Mouse (Mus musculus) neural tube, embryonic 15.5 days (tissue): Measurements from ENCODE around the gene Cyp1b1. TPM values are rescaled to one million over a fixed set of nuclear protein-coding genes. Genes with fewer than 3 reads are reported as not detected.

Experiments used
- ATAC-seq: fragments of 200-750 bp; cut with Nextera tagmentation; 2 replicates; pipeline ENCODE4 v1.8.0; 2017; ENCODE audit warnings: mild to moderate bottlenecking, moderate TSS enrichment, moderate library complexity; ENCODE audit not compliant: low FRiP score
- H3K27ac ChIP-seq: fragments of 300-500 bp; sonication (generic); replicated peaks from 2 replicates; pipeline ENCODE4 v1.5.1; 2015; ENCODE audit warnings: mild to moderate bottlenecking, inconsistent platforms
- H3K27me3 ChIP-seq: fragments of 300-500 bp; sonication (generic); replicated peaks from 2 replicates; pipeline ENCODE4 v1.6.1; 2015; ENCODE audit warnings: inconsistent platforms
- H3K36me3 ChIP-seq: fragments of 300-500 bp; sonication (generic); 2 replicates; pipeline ENCODE4 v1.6.1; 2015; ENCODE audit warnings: inconsistent platforms
- H3K4me1 ChIP-seq: fragments of 300-500 bp; sonication (generic); 2 replicates; pipeline ENCODE4 v1.6.1; 2015; ENCODE audit warnings: inconsistent platforms
- H3K4me2 ChIP-seq: fragments of 300-500 bp; sonication (generic); 2 replicates; pipeline ENCODE4 v1.6.1; 2015; ENCODE audit warnings: inconsistent platforms, mild to moderate bottlenecking, moderate library complexity
- H3K4me3 ChIP-seq: fragments of 300-500 bp; sonication (generic); replicated peaks from 2 replicates; pipeline ENCODE4 v1.5.1; 2015; ENCODE audit warnings: mild to moderate bottlenecking, inconsistent platforms
- H3K9ac ChIP-seq: fragments of 300-500 bp; sonication (generic); replicated peaks from 2 replicates; pipeline ENCODE4 v1.6.1; 2015; ENCODE audit warnings: mild to moderate bottlenecking, inconsistent platforms
- H3K9me3 ChIP-seq: fragments of 300-500 bp; sonication (generic); replicated peaks from 2 replicates; pipeline ENCODE4 v1.6.1; 2016; ENCODE audit warnings: inconsistent platforms
- WGBS: fragments of 180-500 bp; shearing (Covaris S2); methylation state at CpG from one replicate; pipeline ENCODE4 v1.1.7; 2015; ENCODE audit warnings: mixed read lengths; 5-methylcytosine and 5-hydroxymethylcytosine counted together
- polyA plus RNA-seq: library from polyadenylated mRNA; unstranded; fragments of >200 nt; fragmentation: Nextera tagmentation; extraction: Ambion mirVana; gene quantifications from 2 replicates; pipeline ENCODE4 v1.2.1, GENCODE M21; 2015

The Cyp1b1 gene
- polyA plus RNA-seq, 1 experiment from 2014 or later: 5.6 TPM

- no peak for ATAC-seq
- no peaks in the 10 kb centered on the region for H3K4me1 ChIP-seq
- no peaks in the 10 kb centered on the region for H3K36me3 ChIP-seq
- no peak overlapping the region for H3K4me2 ChIP-seq
- H3K4me3 ChIP-seq: no peak overlapping the region
- WGBS: 72% methylated on average over 5 of the region's 5 CpGs
- no peak overlapping the region for H3K9ac ChIP-seq
- H3K27me3 ChIP-seq: no peaks in the 10 kb centered on the region
- H3K9me3 ChIP-seq: no peaks in the 10 kb centered on the region
- no peak overlapping the region for H3K27ac ChIP-seq
These were observed 24.1 kb upstream of the Cyp1b1 start for GRCm38 (mm10) chr17:79738847-79739498.

GRCm38 (mm10) chr17:79737598-79737997 is 22.7 kb upstream of the Cyp1b1 start:
- WGBS: 81% methylated on average over 3 of the region's 3 CpGs
- H3K9ac ChIP-seq: no peak overlapping the region

GRCm38 (mm10) chr17:79733039-79733438 is 18.2 kb upstream of the Cyp1b1 start:
- Histone ChIP-seq H3K9ac (no peak overlapping the region), H3K9me3 (no peaks in the 10 kb centered on the region), H3K4me3 (no peak overlapping the region), H3K27ac (no peak overlapping the region), H3K4me1 (peaks cover 11% of the 10 kb centered on the region; the same call in 1 of the 2 replicates), H3K36me3 (no peaks in the 10 kb centered on the region), H3K4me2 (no peak overlapping the region), H3K27me3 (no peaks in the 10 kb centered on the region)
- no peak for ATAC-seq
- WGBS: 60% methylated on average over 4 of the region's 4 CpGs

More at GRCm38 (mm10) chr17:79737598-79737997, 22.7 kb upstream of the Cyp1b1 start:
- Histone ChIP-seq H3K4me1 (no peaks in the 10 kb centered on the region), H3K4me3 (no peak overlapping the region), H3K4me2 (no peak overlapping the region), H3K36me3 (no peaks in the 10 kb centered on the region), H3K9me3 (no peaks in the 10 kb centered on the region), H3K27ac (no peak overlapping the region), H3K27me3 (no peaks in the 10 kb centered on the region)
- ATAC-seq: no peak

GRCm38 (mm10) chr17:79730988-79731387 is 16.1 kb upstream of the Cyp1b1 start:
- H3K27me3 ChIP-seq: no peaks in the 10 kb centered on the region
- H3K4me3 ChIP-seq: no peak overlapping the region
- ATAC-seq: no peak
- 74% methylated on average over 8 of the region's 8 CpGs for WGBS
- no peak overlapping the region for H3K27ac ChIP-seq
- H3K9ac ChIP-seq: no peak overlapping the region
- no peaks in the 10 kb centered on the region for H3K9me3 ChIP-seq
- H3K36me3 ChIP-seq: no peaks in the 10 kb centered on the region
- H3K4me1 ChIP-seq: peaks cover 12% of the 10 kb centered on the region; the same call in 1 of the 2 replicates
- H3K4me2 ChIP-seq: no peak overlapping the region

GRCm38 (mm10) chr17:79728585-79729503 is 14.0 kb upstream of the Cyp1b1 start:
- Histone ChIP-seq H3K4me1 (peaks cover 12% of the 10 kb centered on the region; the same call in 1 of the 2 replicates), H3K4me2 (peak overlapping the region; percentile 35), H3K36me3 (no peaks in the 10 kb centered on the region), H3K4me3 (no peak overlapping the region), H3K9ac (no peak overlapping the region), H3K27me3 (no peaks in the 10 kb centered on the region), H3K9me3 (no peaks in the 10 kb centered on the region), H3K27ac (no peak overlapping the region)
- no peak for ATAC-seq
- WGBS: 50% methylated on average over 16 of the region's 16 CpGs

- H3K9ac ChIP-seq: no peak overlapping the region
- H3K36me3 ChIP-seq: no peaks in the 10 kb centered on the region
- 39% methylated on average over 14 of the region's 14 CpGs for WGBS
- peaks cover 12% of the 10 kb centered on the region; the same call in 1 of the 2 replicates for H3K4me1 ChIP-seq
- H3K27me3 ChIP-seq: no peaks in the 10 kb centered on the region
- no peaks in the 10 kb centered on the region for H3K9me3 ChIP-seq
- H3K4me2 ChIP-seq: peak overlapping the region; percentile 35
- ATAC-seq: no peak
- H3K4me3 ChIP-seq: no peak overlapping the region
- H3K27ac ChIP-seq: no peak overlapping the region
These were observed 13.3 kb upstream of the Cyp1b1 start for GRCm38 (mm10) chr17:79728053-79728584.

- 82% methylated on average over 5 of the region's 5 CpGs for WGBS
These were observed 11.8 kb upstream of the Cyp1b1 start for GRCm38 (mm10) chr17:79726613-79727012.

GRCm38 (mm10) chr17:79720681-79721080 is 5.8 kb upstream of the Cyp1b1 start:
- Histone ChIP-seq H3K9me3 (no peaks in the 10 kb centered on the region), H3K4me1 (peaks cover 4% of the 10 kb centered on the region), H3K27me3 (peaks cover 7% of the 10 kb centered on the region), H3K4me3 (no peak overlapping the region), H3K36me3 (no peaks in the 10 kb centered on the region), H3K4me2 (no peak overlapping the region), H3K27ac (no peak overlapping the region), H3K9ac (no peak overlapping the region)
- no peak for ATAC-seq
- WGBS: 82% methylated on average over 7 of the region's 7 CpGs

More at GRCm38 (mm10) chr17:79726613-79727012, 11.8 kb upstream of the Cyp1b1 start:
- Histone ChIP-seq H3K9ac (no peak overlapping the region), H3K4me3 (no peak overlapping the region), H3K27ac (no peak overlapping the region), H3K4me2 (no peak overlapping the region), H3K36me3 (no peaks in the 10 kb centered on the region), H3K27me3 (no peaks in the 10 kb centered on the region), H3K9me3 (no peaks in the 10 kb centered on the region), H3K4me1 (peaks cover 12% of the 10 kb centered on the region; the same call in 1 of the 2 replicates)
- no peak for ATAC-seq

GRCm38 (mm10) chr17:79715649-79716143 is 835 bp upstream of the Cyp1b1 start:
- Histone ChIP-seq H3K27me3 (peaks cover 52% of the 10 kb centered on the region), H3K4me2 (peak overlapping the region; percentile 95), H3K27ac (no peak overlapping the region), H3K4me3 (peak overlapping the region; percentile 46), H3K9ac (peak overlapping the region; percentile 42), H3K9me3 (no peaks in the 10 kb centered on the region), H3K4me1 (peaks cover 35% of the 10 kb centered on the region), H3K36me3 (no peaks in the 10 kb centered on the region)
- WGBS: under 1% methylated on average over 41 of the region's 42 CpGs
- peak; percentile 73 for ATAC-seq

GRCm38 (mm10) chr17:79714368-79714895 is 429 bp downstream of the Cyp1b1 start:
- Histone ChIP-seq H3K27ac (no peak overlapping the region), H3K27me3 (peaks cover 58% of the 10 kb centered on the region), H3K4me2 (peak overlapping the region; percentile 95), H3K4me3 (peak overlapping the region; percentile 46), H3K36me3 (no peaks in the 10 kb centered on the region), H3K4me1 (peaks cover 35% of the 10 kb centered on the region), H3K9me3 (no peaks in the 10 kb centered on the region), H3K9ac (no peak overlapping the region)
- no peak for ATAC-seq
- whole genome bisulfite sequencing: 1% methylated on average over 16 of the region's 16 CpGs

GRCm38 (mm10) chr17:79713643-79714367 is 1.1 kb downstream of the Cyp1b1 start:
- Histone ChIP-seq H3K9ac (peak overlapping the region; percentile 36), H3K4me2 (peak overlapping the region; percentile 95), H3K4me1 (peaks cover 35% of the 10 kb centered on the region), H3K36me3 (no peaks in the 10 kb centered on the region), H3K4me3 (peak overlapping the region; percentile 46), H3K27me3 (peaks cover 61% of the 10 kb centered on the region), H3K27ac (no peak overlapping the region), H3K9me3 (no peaks in the 10 kb centered on the region)
- ATAC-seq: peak; percentile 64; the same call in 1 of the 2 replicates
- WGBS: under 1% methylated on average over 63 of the region's 63 CpGs
